Mouse (Mus musculus) heart, postnatal 4 days (tissue): ENCODE measurements around the gene Sdk1. TPM values are rescaled to one million over a fixed set of nuclear protein-coding genes. Genes with fewer than 3 reads are reported as not detected.

Experiments
- DNase-seq: peaks from one replicate; pipeline ENCODE4 v3.0.0; 2021
- total RNA-seq, 2 experiments: library from RNA; stranded (reverse); gene quantifications; 2 replicates each; pipeline ENCODE4 v1.2.3; 2021

Sdk1 gene
- total RNA-seq, 2 experiments from 2014 or later, result 14.1 to 16.1 TPM

- no peak for DNase-seq
Measured at GRCm38 (mm10) chr5:141899751-141900150, 658.5 kb downstream of the Sdk1 start.

GRCm38 (mm10) chr5:141902544-141903250 lies 661.4 kb downstream of the Sdk1 start:
- DNase-seq, result peak; percentile 22

GRCm38 (mm10) chr5:141910444-141910843 lies 669.2 kb downstream of the Sdk1 start:
- DNase-seq, result no peak

GRCm38 (mm10) chr5:141910886-141911285 lies 669.6 kb downstream of the Sdk1 start:
- no peak for DNase-seq

- DNase-seq, result no peak
Measured at GRCm38 (mm10) chr5:141912881-141913280, 671.6 kb downstream of the Sdk1 start.

- peak; percentile 49 for DNase-seq
Measured at GRCm38 (mm10) chr5:141916954-141917353, 675.7 kb downstream of the Sdk1 start.

- DNase-seq, result no peak
Measured at GRCm38 (mm10) chr5:141939000-141939399, 697.7 kb downstream of the Sdk1 start.

- no peak for DNase-seq
Measured at GRCm38 (mm10) chr5:141940636-141941035, 699.3 kb downstream of the Sdk1 start.

- no peak for DNase-seq
Measured at GRCm38 (mm10) chr5:141950791-141951190, 709.5 kb downstream of the Sdk1 start.

- no peak for DNase-seq
Measured at GRCm38 (mm10) chr5:141952270-141952669, 711.0 kb downstream of the Sdk1 start.

GRCm38 (mm10) chr5:141952708-141953490 lies 711.6 kb downstream of the Sdk1 start:
- no peak for DNase-seq

- no peak for DNase-seq
Measured at GRCm38 (mm10) chr5:141971071-141971470, 729.8 kb downstream of the Sdk1 start.

GRCm38 (mm10) chr5:141979511-141979910 lies 738.2 kb downstream of the Sdk1 start:
- DNase-seq, result no peak

- no peak for DNase-seq
Measured at GRCm38 (mm10) chr5:141980746-141981145, 739.5 kb downstream of the Sdk1 start.

GRCm38 (mm10) chr5:141984322-141984721 lies 743.0 kb downstream of the Sdk1 start:
- DNase-seq, result no peak

- DNase-seq, result peak; percentile 90
Measured at GRCm38 (mm10) chr5:141985003-141985402, 743.7 kb downstream of the Sdk1 start.

GRCm38 (mm10) chr5:141985551-141985950 lies 744.3 kb downstream of the Sdk1 start:
- DNase-seq, result no peak

GRCm38 (mm10) chr5:141987287-141987799 lies 746.1 kb downstream of the Sdk1 start:
- no peak for DNase-seq

GRCm38 (mm10) chr5:141988685-141989084 lies 747.4 kb downstream of the Sdk1 start:
- DNase-seq, result no peak

GRCm38 (mm10) chr5:141994192-141994591 lies 752.9 kb downstream of the Sdk1 start:
- no peak for DNase-seq

- DNase-seq, result no peak
Measured at GRCm38 (mm10) chr5:142000247-142000646, 759.0 kb downstream of the Sdk1 start.

- peak; percentile 12 for DNase-seq
Measured at GRCm38 (mm10) chr5:142001131-142001530, 759.8 kb downstream of the Sdk1 start.

- DNase-seq, result no peak
Measured at GRCm38 (mm10) chr5:142001973-142002372, 760.7 kb downstream of the Sdk1 start.

GRCm38 (mm10) chr5:142010189-142010588 lies 768.9 kb downstream of the Sdk1 start:
- DNase-seq, result no peak
